In the genomic region with DNA sequence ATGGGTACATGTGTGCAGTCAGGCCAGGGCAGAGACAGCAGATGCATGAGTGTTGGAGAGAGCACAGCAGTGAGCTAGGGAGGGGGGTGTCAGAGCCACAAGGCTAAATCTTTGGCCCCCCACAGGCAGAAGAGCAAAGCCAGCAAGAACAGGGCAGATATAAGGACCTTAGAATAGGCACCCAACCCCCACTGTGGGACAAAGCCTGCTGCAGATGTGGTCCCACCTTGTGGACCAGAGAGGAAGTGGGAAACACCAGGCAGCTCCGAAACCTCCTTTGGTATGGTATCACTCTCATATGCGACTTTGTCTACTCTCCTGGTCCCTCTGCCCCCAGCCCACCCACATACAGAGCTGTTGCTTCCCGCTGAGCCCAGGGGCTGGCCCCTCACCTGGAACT, we compare ENCODE assay signal across 23 mouse cellular contexts. TPM values are rescaled to one million over a fixed set of nuclear protein-coding genes. Genes with fewer than 3 reads are reported as not detected.
DNase-seq lines count a peak whose midpoint lies in the region; ATAC-seq and TF ChIP-seq lines count a peak whose summit lies in the region.
"Had no signal": no experiment of that assay in that cellular context is flagged by ENCODE, and none has a peak within 500 bp of the region (broad histone marks: within the 10 kb centered on the region; RNA-seq: fewer than 3 reads in every experiment).

No protein-coding gene starts in this region.

- H3K9me3 ChIP-seq in CH12.LX (replicated peaks; ENCODE audit: low read length): no peaks in the 10 kb centered on the region
- H3K9me3 ChIP-seq in E14TG2a.4 (ENCODE audit: low read length): no peaks in the 10 kb centered on the region
- H3K9me3 ChIP-seq in forebrain, embryonic 15.5 days: no peaks in the 10 kb centered on the region
- H3K9me3 ChIP-seq: embryonic facial prominence, embryonic 10.5 days; G1E; heart, embryonic 15.5 days; intestine, embryonic 15.5 days had no signal

- 78% methylated on average over 3 of the region's 3 CpGs for WGBS in forebrain, embryonic 15.5 days
- 31% methylated on average over 3 of the region's 3 CpGs for WGBS in thymus, adult 2 months

- TF ChIP-seq EP300 in CH12.LX (IDR thresholded peaks at IDR 0.05; ENCODE audit: low read length): peak; percentile 71

- ATAC-seq in megakaryocyte, adult 5-6 weeks (ENCODE audit: poor library complexity, severe bottlenecking): peak; percentile 29; the same call in 1 of the 2 replicates
- no peak for ATAC-seq in forebrain, embryonic 15.5 days (replicated peaks)
- ATAC-seq: activated CD4-positive, CD25-positive, alpha-beta regulatory T cell, adult 4 months; forebrain, embryonic 14.5 days; intestine, embryonic 15.5 days had no signal

- H3K9ac ChIP-seq in CH12.LX (ENCODE audit: insufficient read depth, low read depth): no peak overlapping the region
- H3K9ac ChIP-seq in forebrain, embryonic 15.5 days (replicated peaks): no peak overlapping the region
- H3K9ac ChIP-seq: heart, embryonic 15.5 days; hindbrain, embryonic 14.5 days; intestine, embryonic 15.5 days had no signal

- TF ChIP-seq RAD21 in CH12.LX (IDR thresholded peaks at IDR 0.05; ENCODE audit: low read depth, low read length): no peak; the same call in 1 of the 2 replicates

- H3K79me2 ChIP-seq in CH12.LX (replicated peaks; ENCODE audit: control insufficient read depth, extremely low read depth, insufficient read depth, poor library complexity, severe bottlenecking): no peaks in the 10 kb centered on the region

- dilution Hi-C loops in CH12.LX (cut with MboI; ENCODE audit: extremely low pct_ligation_motif_present, extremely low pct_unique_long_range_greater_than_20kb, low sequenced_read_pairs): no loop called here

- no peak overlapping the region for H3K27ac ChIP-seq in CH12.LX (ENCODE audit: insufficient read depth, low read depth)
- H3K27ac ChIP-seq in forebrain, embryonic 15.5 days (replicated peaks): no peak overlapping the region
- no peak overlapping the region for H3K27ac ChIP-seq in thymus, adult 2 months (ENCODE audit: control insufficient read depth, insufficient read depth, low read length)
- H3K27ac ChIP-seq: embryonic facial prominence, embryonic 10.5 days; heart, adult 2 months; heart, embryonic 15.5 days; hindbrain, embryonic 14.5 days; intestine, embryonic 15.5 days had no signal

- H3K4me1 ChIP-seq in CH12.LX (ENCODE audit: control insufficient read depth in 1 of 2, insufficient read depth in 2 of 2) (peaks cover 4 to 14% of the 10 kb centered on the region in 2 experiments; a peak in 3 of 4 replicates), E14TG2a.4 (replicated peaks; ENCODE audit: low read depth, low read length) (peaks cover 100% of the 10 kb centered on the region)
- peaks cover 20% of the 10 kb centered on the region for H3K4me1 ChIP-seq in forebrain, embryonic 15.5 days
- peaks cover 2% of the 10 kb centered on the region for H3K4me1 ChIP-seq in thymus, adult 2 months (replicated peaks; ENCODE audit: control insufficient read depth, insufficient read depth, low read length)

- no peak overlapping the region for H3K4me2 ChIP-seq in CH12.LX (ENCODE audit: insufficient read depth, low read depth, poor library complexity, severe bottlenecking)
- H3K4me2 ChIP-seq in forebrain, embryonic 15.5 days (replicated peaks): no peak overlapping the region
- H3K4me2 ChIP-seq: heart, embryonic 11.5 days; heart, embryonic 15.5 days; hindbrain, embryonic 14.5 days; intestine, embryonic 15.5 days had no signal

- no peak for TF ChIP-seq POLR2A in CH12.LX (IDR thresholded peaks at IDR 0.05; ENCODE audit: low read depth, low read length)
- TF ChIP-seq POLR2A in thymus, adult 2 months (IDR thresholded peaks at IDR 0.05; ENCODE audit: control insufficient read depth, extremely low read depth, insufficient read depth, low read length, poor library complexity): no peak

- H3K27me3 ChIP-seq in CH12.LX (replicated peaks) (peaks cover 3% of the 10 kb centered on the region), E14TG2a.4 (ENCODE audit: insufficient read depth, low read length) (no peaks in the 10 kb centered on the region)
- H3K27me3 ChIP-seq in forebrain, embryonic 15.5 days: no peaks in the 10 kb centered on the region
- no peaks in the 10 kb centered on the region for H3K27me3 ChIP-seq in thymus, adult 2 months (ENCODE audit: control insufficient read depth, insufficient read depth, low read length)
- H3K27me3 ChIP-seq: heart, embryonic 15.5 days; intestine, embryonic 15.5 days had no signal

- in situ Hi-C loops in CH12.LX (cut with MboI; ENCODE audit: low pct_ligation_motif_present, low pct_unique_long_range_greater_than_20kb, low sequenced_read_pairs): no loop called here

- no peaks in the 10 kb centered on the region for H3K36me3 ChIP-seq in CH12.LX (replicated peaks in 1 of 2; ENCODE audit: control insufficient read depth in 1 of 2, insufficient read depth in 1 of 2, low read length in 1 of 2)
- peaks cover 15% of the 10 kb centered on the region for H3K36me3 ChIP-seq in E14TG2a.4 (ENCODE audit: insufficient read depth, low read length)
- no peaks in the 10 kb centered on the region for H3K36me3 ChIP-seq in forebrain, embryonic 15.5 days
- H3K36me3 ChIP-seq in thymus, adult 2 months (ENCODE audit: control insufficient read depth, insufficient read depth, low read length): no peaks in the 10 kb centered on the region
- H3K36me3 ChIP-seq: embryonic facial prominence, embryonic 10.5 days; G1E; heart, embryonic 15.5 days; intestine, embryonic 15.5 days had no signal

- no peak overlapping the region for H3K4me3 ChIP-seq in CH12.LX (replicated peaks in 1 of 3; ENCODE audit: low read depth in 2 of 3, low read length in 2 of 3, poor library complexity in 1 of 3)
- H3K4me3 ChIP-seq in E14TG2a.4 (replicated peaks; ENCODE audit: low read length): peak overlapping the region; percentile 79
- H3K4me3 ChIP-seq in forebrain, embryonic 15.5 days: no peak overlapping the region
- H3K4me3 ChIP-seq in thymus, adult 2 months (ENCODE audit: control insufficient read depth, insufficient read depth, low read length): no peak overlapping the region
- H3K4me3 ChIP-seq: embryonic facial prominence, embryonic 10.5 days; heart, adult 2 months; heart, embryonic 15.5 days; intestine, embryonic 15.5 days had no signal

- TF ChIP-seq CTCF in CH12.LX (conservative IDR thresholded peaks at IDR 0.05 in 1 of 2, IDR thresholded peaks at IDR 0.05 in 1 of 2; ENCODE audit: low read depth in 2 of 2, low read length in 2 of 2): no peak
- TF ChIP-seq CTCF in E14TG2a.4 (conservative IDR thresholded peaks at IDR 0.05; ENCODE audit: low read length): no peak
- no peak for TF ChIP-seq CTCF in thymus, adult 2 months (IDR thresholded peaks at IDR 0.05; ENCODE audit: borderline replicate concordance, control insufficient read depth, extremely low read depth, insufficient read depth, low read length, poor library complexity)

- DNase-seq in CH12.LX (ENCODE audit: extremely low read depth) (peak; percentile 8), R1 (ENCODE audit: low read depth, low spot score) (peak; percentile 60)
- no peak for DNase-seq in thymus, adult 2 months
- DNase-seq: adrenal gland, postnatal 14 days; cerebellum, adult 2 months; cerebellum, postnatal 10 days; gastrocnemius, postnatal 10 days; heart, adult 2 months; heart, postnatal 14 days had no signal

TF ChIP-seq in CH12.LX, 34 proteins besides CTCF, POLR2A, EP300 and RAD21:
- no peak for TF ChIP-seq MAFK (IDR thresholded peaks at IDR 0.05; ENCODE audit: insufficient replicate concordance, low read length)
- TF ChIP-seq IRF4 (IDR thresholded peaks at IDR 0.05; ENCODE audit: low read depth, low read length): 0 out of 2 replicates have a peak, but pooled peaks have one; percentile 40
- TF ChIP-seq TCF12 (IDR thresholded peaks at IDR 0.05; ENCODE audit: low read depth, low read length): 0 out of 2 replicates have a peak, but pooled peaks have one; percentile 43
- TF ChIP-seq CHD2 (IDR thresholded peaks at IDR 0.05; ENCODE audit: low read length): peak; percentile 64
- no peak for TF ChIP-seq SIN3A (IDR thresholded peaks at IDR 0.05; ENCODE audit: low read length)
TF ChIP-seq in CH12.LX: peak in this region for 3.

RNA-seq across cellular contexts. Expression of a gene that starts 15.3 kb away (rescaled TPM):
- 0.21 TPM in 1 of 2 replicates, not detected in the other for total RNA-seq in CH12.LX (2012; rRNA removed)
- not detected in 2 replicates for total RNA-seq in CH12.LX (2014; rRNA removed)
- not detected in 2 replicates for polyA plus RNA-seq in CH12.LX (2012; ENCODE audit: insufficient read length, low read depth)
- total RNA-seq in megakaryocyte, adult 5-6 weeks (2015): 0.50 and 1.6 TPM in 2 replicates
- 0.41 and 0.48 TPM in 2 replicates for total RNA-seq in megakaryocyte, adult 5-6 weeks (2017)
- 58.8 and 59.5 TPM in 2 replicates for polyA plus RNA-seq in forebrain, embryonic 15.5 days (2015; fragmentation: Nextera tagmentation; extraction: Ambion mirVana)
- polyA plus RNA-seq in thymus, adult 2 months (2012; rRNA removed): 7.4 and 14.9 TPM in 2 replicates
- polyA plus RNA-seq: activated CD4-positive, CD25-positive, alpha-beta regulatory T cell, adult 4 months had no signal

RNA-seq across cellular contexts. Expression of a gene that starts 29.4 kb away (rescaled TPM):
- not detected in 2 replicates for total RNA-seq in CH12.LX (2012; rRNA removed)
- not detected in 2 replicates for total RNA-seq in CH12.LX (2014; rRNA removed)
- not detected in 2 replicates for polyA plus RNA-seq in CH12.LX (2012; ENCODE audit: insufficient read length, low read depth)
- not detected in 2 replicates for total RNA-seq in megakaryocyte, adult 5-6 weeks (2015)
- not detected in 2 replicates for total RNA-seq in megakaryocyte, adult 5-6 weeks (2017)
- polyA plus RNA-seq in forebrain, embryonic 15.5 days (2015; fragmentation: Nextera tagmentation; extraction: Ambion mirVana): 1.0 and 1.6 TPM in 2 replicates
- 0.43 TPM in 1 of 2 replicates, not detected in the other for polyA plus RNA-seq in thymus, adult 2 months (2012; rRNA removed)
- total RNA-seq: adrenal gland, adult 18-20 months; adrenal gland, postnatal 14 days; G1E; gastrocnemius, postnatal 10 days; gastrocnemius, postnatal 4 days; heart, adult 2 months; hematopoietic stem cell, adult 5-6 weeks had no signal
- polyA plus RNA-seq: activated CD4-positive, CD25-positive, alpha-beta regulatory T cell, adult 4 months; embryonic facial prominence, embryonic 10.5 days; G1E had no signal
